Mouse (Mus musculus): ENCODE results near the gene Dclk1. TPM values are rescaled to one million over a fixed set of nuclear protein-coding genes. Genes with fewer than 3 reads are reported as not detected.

Gene Dclk1
- total RNA-seq, 4 experiments from 2014 or later, result 2.0 to 3.1 (median 2.5) TPM

- no peak for DNase-seq (ENCODE audit: low spot score in 2 of 2)
These were observed 207.0 kb downstream of the Dclk1 start for GRCm38 (mm10) chr3:55449148-55449547.

- no peak for DNase-seq (ENCODE audit: low spot score in 2 of 2)
These were observed 208.9 kb downstream of the Dclk1 start for GRCm38 (mm10) chr3:55451035-55451434.

GRCm38 (mm10) chr3:55451877-55452276 lies 209.7 kb downstream of the Dclk1 start:
- DNase-seq (ENCODE audit: low spot score in 2 of 2), result no peak

- no peak for DNase-seq (ENCODE audit: low spot score in 2 of 2)
These were observed 210.3 kb downstream of the Dclk1 start for GRCm38 (mm10) chr3:55452464-55452863.

- DNase-seq (ENCODE audit: low spot score in 2 of 2), result no peak
These were observed 218.9 kb downstream of the Dclk1 start for GRCm38 (mm10) chr3:55461092-55461491.

GRCm38 (mm10) chr3:55461685-55462655 lies 219.8 kb downstream of the Dclk1 start:
- DNase-seq (ENCODE audit: low spot score in 2 of 2), result no peak

- no peak for DNase-seq (ENCODE audit: low spot score in 2 of 2)
These were observed 220.9 kb downstream of the Dclk1 start for GRCm38 (mm10) chr3:55462904-55463668.

- no peak for DNase-seq (ENCODE audit: low spot score in 2 of 2)
These were observed 222.1 kb downstream of the Dclk1 start for GRCm38 (mm10) chr3:55464226-55464625.

GRCm38 (mm10) chr3:55465785-55466184 lies 223.6 kb downstream of the Dclk1 start:
- DNase-seq (ENCODE audit: low spot score in 2 of 2), result no peak

- no peak for DNase-seq (ENCODE audit: low spot score in 2 of 2)
These were observed 224.2 kb downstream of the Dclk1 start for GRCm38 (mm10) chr3:55466348-55466747.

GRCm38 (mm10) chr3:55472110-55472509 lies 229.9 kb downstream of the Dclk1 start, which contains the start of gene Gm21954:
TSS of gene Gm21954 (minus strand) at chr3:55472210.
- DNase-seq (ENCODE audit: low spot score in 2 of 2), result no peak

- no peak for DNase-seq (ENCODE audit: low spot score in 2 of 2)
These were observed 231.0 kb downstream of the Dclk1 start for GRCm38 (mm10) chr3:55473146-55473545.

GRCm38 (mm10) chr3:55476694-55477093 lies 234.5 kb downstream of the Dclk1 start:
- no peak for DNase-seq (ENCODE audit: low spot score in 2 of 2)

- DNase-seq (ENCODE audit: low spot score in 2 of 2), result no peak
These were observed 237.1 kb downstream of the Dclk1 start for GRCm38 (mm10) chr3:55479306-55479705.

GRCm38 (mm10) chr3:55481140-55481539 lies 239.0 kb downstream of the Dclk1 start:
- DNase-seq (ENCODE audit: low spot score in 2 of 2), result no peak

GRCm38 (mm10) chr3:55483328-55483727 lies 241.2 kb downstream of the Dclk1 start:
- no peak for DNase-seq (ENCODE audit: low spot score in 2 of 2)

- no peak for DNase-seq (ENCODE audit: low spot score in 2 of 2)
These were observed 247.2 kb downstream of the Dclk1 start for GRCm38 (mm10) chr3:55489231-55489990.

GRCm38 (mm10) chr3:55492021-55492420 lies 249.9 kb downstream of the Dclk1 start:
- no peak for DNase-seq (ENCODE audit: low spot score in 2 of 2)

GRCm38 (mm10) chr3:55494348-55494747 lies 252.2 kb downstream of the Dclk1 start:
- DNase-seq (ENCODE audit: low spot score in 2 of 2), result no peak

- DNase-seq (ENCODE audit: low spot score in 2 of 2), result no peak
These were observed 253.1 kb downstream of the Dclk1 start for GRCm38 (mm10) chr3:55495231-55495630.

- no peak for DNase-seq (ENCODE audit: low spot score in 2 of 2)
These were observed 253.7 kb downstream of the Dclk1 start for GRCm38 (mm10) chr3:55495866-55496265.
